Mouse (Mus musculus): Measurements from ENCODE around the gene Eef1g.
"Not testable (repeated sequence)": the region's sequence is repeated elsewhere in the genome, so short reads cannot be mapped to it uniquely, and the experiment has no call there.

The Eef1g gene

DNA sequence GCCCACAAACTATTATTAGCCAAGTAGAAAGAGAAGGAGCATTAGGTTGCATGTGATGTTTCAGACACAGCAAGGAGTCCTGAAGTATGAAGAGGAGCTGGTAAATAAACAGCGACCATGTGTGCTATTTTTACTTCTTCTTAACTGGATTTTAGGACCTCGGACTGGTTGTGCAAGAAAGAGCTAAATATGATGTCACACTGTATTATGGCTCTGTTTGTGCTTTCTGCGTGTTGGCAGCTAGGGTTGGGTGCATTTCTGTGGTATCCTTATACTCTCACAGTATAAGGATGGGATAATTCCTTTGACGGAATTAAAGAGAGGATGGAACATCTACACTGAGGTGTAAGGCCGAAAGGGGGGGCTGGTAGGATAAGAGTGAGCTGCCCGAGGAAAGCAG is 21.6 kb upstream of the Eef1g start:
- DNase-seq (ENCODE audit: inconsistent ontology term): no peak

DNA sequence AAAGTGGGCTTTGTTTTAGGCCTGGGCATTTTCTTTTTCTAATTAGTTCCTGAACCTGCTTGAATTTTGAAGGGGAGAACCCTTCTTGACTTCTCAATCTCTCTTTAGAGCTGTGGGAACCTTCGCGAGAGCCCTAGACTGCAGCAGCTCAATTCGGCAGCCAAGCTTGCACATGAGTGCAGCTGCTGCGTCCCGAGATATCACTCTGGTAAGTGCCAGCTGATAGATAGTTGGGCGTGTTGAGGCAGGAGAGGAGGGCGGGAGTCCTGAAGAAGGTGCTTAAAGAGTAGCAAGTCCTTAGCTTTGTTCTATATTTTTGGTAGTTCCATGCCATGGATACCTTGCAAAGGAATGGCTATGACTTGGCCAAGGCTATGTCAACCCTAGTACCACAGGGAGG is 19.9 kb upstream of the Eef1g start:
- no peak for DNase-seq (ENCODE audit: inconsistent ontology term)

DNA sequence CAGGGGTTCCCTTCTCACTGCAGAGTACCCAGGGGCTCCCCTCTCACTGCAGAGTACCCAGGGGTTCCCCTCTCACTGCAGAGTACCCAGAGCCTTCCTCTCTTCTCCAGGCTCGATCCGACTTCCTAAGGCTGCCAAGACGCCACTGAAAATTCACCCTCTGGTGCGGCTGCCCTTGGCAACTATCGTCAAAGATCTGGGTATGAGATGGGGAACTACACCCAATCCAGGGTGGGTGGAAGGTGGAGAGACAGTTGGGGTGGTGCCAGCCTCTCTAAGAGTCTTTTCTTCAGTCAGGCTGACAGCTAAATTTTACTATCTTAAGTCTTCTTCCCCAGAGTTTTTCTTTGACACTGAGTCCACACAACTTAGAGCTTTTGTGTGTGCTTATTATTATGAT is 16.7 kb upstream of the Eef1g start:
- no peak for DNase-seq (ENCODE audit: inconsistent ontology term)

DNA sequence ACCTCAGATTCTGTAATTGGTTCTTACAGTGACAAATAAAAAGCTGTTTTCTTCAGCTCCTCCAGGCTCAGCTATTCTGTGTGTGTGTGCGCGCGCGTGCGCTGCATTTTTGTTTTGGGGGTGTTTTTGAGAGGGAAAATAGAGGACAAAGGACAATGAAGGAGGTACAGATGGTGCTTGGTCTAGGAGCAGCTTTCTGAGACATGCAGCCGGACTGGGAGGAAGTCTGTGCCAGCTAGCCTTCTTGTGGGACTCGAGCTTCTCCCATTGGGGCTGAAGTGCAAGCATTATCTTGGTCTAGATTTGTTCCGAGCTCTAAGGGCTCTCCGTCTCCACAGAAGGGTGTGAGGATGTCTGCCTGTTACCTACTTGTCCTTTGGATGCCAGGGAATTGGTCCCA is 14.6 kb upstream of the Eef1g start:
- no peak for DNase-seq (ENCODE audit: inconsistent ontology term)

DNA sequence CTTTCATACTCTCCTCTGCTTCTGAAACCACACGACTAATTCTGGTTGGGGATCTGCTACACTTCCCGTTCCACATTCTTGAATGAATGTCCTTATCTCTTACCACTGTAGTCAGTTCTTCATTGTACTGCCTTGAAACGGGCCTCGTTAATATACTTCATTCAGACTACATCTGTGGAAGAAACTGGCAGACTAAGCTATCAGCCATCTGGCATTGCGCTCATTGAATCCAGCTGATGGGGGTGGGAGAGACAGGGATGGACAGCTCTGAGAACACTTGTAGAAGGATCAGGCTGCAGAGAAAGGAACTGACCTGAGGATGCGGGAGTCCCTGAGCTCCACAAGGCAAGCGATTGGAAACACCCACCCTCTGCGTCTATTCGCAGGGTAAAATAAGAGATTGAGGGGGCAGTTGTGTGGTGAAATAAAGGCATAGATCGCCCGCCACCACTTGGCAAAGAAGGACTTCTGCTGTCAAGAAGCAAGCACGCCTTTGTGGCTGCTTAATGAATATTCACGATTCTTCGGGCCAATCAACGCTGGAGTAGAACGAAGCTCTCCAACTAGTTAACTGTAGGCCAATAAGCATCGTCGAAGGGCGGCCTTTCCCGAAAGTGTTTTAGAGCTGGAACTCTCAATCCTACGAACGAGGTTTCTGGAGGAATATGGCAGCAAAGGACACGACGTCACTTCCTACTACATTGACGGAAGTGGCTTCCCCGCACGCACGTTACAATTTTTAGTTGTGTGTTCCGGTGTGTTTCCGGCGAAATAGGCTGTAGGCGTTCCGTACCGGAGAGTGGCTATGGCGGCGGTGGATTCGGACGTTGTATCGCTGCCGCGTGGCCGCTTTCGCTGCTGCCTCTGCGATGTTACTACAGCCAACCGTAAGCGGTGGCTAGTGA is 13.5 kb upstream of the Eef1g start, which contains the start of gene Tut1:
Tut1 (plus strand) TSS at position 713 of the 905 bp plus-strand sequence.
- peak; percentile 96 for DNase-seq (ENCODE audit: inconsistent ontology term)

DNA sequence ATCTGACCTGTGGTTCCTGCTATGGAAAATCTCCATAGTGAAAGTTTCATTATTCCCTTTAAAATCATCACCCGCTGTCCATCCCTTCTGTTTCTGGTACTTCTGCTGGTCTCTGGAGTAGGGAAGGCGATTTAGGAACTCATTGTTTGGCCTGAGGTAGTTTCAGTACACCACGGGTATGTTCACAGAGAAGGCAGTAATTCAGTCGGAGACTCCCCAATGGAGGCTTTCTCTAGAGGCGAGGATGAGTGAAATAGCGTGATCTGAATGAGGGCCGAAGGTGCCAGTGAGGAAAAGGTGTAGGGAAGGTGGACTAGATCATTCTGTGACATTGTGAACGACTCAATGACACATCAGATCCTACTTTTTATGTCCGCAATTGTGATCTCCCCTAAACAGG is 12.7 kb upstream of the Eef1g start:
- peak; percentile 19 for DNase-seq (ENCODE audit: inconsistent ontology term)

DNA sequence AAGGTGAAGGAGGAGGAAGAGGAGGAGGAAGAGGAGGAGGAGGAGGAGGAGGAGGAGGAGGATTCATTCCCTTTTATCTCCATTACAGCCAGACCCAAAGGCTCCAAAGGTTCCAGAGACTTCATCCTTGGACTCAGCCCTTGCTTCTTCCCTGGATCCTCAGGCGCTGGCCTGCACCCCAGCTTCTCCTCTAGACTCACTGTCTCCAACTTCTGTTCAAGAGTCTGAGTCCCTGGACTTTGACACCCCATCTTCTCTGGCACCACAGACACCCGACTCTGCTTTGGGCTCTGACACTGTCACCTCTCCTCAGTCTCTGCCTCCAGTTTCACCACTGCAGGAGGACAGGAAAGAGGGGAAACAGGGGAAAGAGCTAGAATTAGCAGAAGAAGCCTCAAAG is 4.6 kb upstream of the Eef1g start:
- no peak for DNase-seq (ENCODE audit: inconsistent ontology term)

DNA sequence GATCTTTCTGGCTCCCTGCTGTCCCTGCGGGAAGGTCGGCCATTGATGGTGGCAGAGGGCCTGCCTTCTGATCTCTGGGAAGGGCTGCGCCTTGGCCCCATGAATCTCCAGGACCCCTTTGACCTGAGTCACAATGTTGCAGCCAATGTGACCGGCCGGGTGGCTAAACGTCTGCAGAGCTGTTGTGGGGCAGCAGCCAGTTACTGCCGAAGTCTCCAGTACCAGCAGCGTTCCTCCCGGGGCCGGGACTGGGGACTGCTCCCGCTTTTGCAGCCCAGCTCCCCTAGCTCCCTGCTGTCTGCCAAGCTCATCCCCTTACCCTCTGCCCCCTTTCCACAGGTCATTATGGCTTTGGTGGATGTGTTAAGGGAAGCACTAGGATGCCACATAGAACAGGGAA is 1.8 kb upstream of the Eef1g start:
- DNase-seq (ENCODE audit: inconsistent ontology term): no peak

DNA sequence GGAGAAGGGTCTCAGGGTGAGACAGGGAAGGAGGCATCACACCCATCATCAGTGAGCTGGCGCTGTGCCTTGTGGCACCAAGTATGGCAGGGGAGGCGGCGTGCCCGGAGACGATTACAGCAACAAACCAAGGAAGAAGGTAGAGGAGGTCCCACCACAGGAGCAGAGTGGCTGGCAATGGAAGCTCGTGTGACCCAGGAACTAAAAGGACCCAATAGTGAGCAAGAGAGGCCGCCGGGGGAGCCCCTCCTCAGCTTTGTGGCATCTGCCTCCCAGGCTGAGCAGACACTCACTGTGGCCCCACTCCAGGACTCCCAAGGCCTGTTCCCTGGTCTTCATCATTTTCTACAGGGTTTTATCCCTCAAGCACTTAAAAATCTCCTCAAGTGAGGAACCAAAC is 1.1 kb upstream of the Eef1g start:
- peak; percentile 25 for DNase-seq (ENCODE audit: inconsistent ontology term)

DNA sequence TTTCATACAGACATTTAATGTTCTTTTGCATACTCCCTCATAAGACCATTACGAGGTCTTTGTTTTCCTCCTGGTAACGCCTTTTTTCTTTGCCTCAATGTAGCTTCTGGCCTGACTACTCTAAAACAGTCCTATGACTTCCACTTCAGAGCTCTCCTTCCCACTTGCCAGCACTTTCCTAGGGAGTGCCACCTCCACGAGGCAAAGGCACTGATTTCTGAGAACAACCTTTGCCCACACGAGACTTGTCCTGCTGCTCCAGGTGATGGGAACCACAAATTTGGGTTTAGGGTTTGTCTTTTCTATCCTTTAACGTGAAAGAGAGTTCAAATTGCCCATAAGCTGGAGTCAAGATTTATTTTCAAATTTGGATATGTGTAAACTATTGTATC is 647 bp upstream of the Eef1g start:
- no peak for DNase-seq (ENCODE audit: inconsistent ontology term)

DNA sequence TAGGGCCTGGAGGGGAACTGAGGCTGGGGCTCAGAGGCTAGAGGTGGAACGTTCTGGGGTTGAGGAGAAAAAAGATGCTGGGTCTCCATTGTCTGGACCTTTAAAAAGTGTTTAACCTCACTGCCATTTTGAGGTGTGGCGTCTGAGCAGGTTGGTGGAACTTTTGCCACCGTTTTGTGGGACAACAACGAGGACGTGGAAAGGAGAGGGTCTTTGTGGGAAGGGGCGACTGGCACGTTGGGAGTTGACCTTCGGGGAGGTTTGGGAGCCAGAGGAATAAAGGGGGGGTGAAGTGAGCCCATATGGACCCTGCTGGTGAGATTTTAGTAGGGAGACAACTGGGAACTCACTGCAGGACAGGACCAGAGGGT is 517 bp downstream of the Eef1g start:
- DNase-seq (ENCODE audit: inconsistent ontology term): no peak

DNA sequence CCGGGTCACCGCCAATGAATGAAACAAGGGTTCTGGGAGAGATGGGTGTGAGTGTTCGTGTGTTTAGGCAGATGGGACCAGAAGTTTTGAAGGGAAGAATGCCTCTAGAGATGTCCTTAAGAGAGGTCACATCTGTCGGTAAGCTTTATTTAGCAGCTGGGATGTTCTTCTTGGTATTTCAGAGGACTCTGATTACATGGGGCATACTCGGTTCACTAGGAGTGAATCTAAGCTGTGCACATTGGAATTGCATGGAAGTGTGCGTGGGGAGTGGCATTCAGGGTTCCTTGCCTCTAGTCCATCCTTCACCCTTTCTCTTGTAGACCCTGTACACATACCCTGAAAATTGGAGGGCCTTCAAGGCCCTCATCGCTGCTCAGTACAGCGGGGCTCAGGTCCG is 1.1 kb downstream of the Eef1g start:
- no peak for DNase-seq (ENCODE audit: inconsistent ontology term)

DNA sequence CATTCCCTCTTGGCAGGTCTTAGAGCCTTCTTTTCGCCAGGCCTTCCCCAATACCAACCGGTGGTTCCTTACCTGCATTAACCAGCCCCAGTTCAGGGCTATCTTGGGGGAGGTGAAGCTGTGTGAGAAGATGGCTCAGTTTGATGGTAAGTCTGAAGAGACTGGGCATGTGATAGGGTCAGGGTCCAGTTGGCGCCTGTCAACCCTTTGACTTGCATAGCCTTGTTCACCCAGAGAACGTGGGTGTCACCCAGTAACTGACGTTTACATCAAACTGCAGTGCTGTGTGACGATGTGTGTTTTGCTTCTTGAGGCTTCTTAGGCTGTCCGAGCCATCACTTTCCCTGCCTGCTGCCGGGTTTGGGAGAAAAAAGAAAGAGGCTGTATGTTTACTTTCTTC is 5.7 kb downstream of the Eef1g start:
- DNase-seq (ENCODE audit: inconsistent ontology term): not testable (repeated sequence)

DNA sequence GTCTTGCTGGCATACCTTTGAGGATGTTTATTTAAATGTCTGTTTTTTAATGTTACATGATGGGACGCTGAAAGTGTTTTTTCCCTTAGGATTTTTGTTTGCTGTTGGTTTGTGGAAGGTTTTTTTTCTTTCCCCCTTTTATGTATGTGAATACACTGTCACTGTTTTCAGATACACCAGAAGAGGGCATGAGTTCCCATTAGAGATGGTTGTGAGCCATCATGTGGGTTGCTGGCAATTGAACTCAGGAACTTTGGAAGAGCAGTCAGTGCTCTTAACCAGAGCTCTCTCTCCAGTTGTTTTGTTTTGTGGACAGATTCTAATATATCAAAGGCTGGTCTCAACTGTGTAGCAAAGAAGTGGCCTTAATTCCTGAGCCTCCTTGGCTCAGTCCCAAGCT is 7.8 kb downstream of the Eef1g start:
- no peak for DNase-seq (ENCODE audit: inconsistent ontology term)

DNA sequence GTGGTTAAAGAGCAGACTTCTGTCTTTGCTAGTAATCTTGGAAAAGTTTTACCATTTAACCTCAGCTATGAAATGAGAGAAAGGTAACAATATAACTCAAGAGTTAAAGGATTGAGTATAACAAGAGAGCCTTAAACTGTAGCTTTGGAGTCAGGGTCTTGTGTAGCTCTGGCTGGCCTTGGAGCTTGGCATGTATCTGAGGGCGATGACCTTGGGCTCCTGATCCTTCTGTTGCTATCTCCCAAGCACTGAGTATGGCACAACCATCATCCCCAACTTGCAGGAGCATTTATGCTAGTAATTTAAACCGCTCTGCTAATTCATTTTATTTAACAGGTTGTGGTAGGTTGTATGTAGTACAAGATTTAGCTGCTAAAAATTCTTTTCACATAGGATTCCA is 8.7 kb downstream of the Eef1g start:
- DNase-seq (ENCODE audit: inconsistent ontology term): no peak

DNA sequence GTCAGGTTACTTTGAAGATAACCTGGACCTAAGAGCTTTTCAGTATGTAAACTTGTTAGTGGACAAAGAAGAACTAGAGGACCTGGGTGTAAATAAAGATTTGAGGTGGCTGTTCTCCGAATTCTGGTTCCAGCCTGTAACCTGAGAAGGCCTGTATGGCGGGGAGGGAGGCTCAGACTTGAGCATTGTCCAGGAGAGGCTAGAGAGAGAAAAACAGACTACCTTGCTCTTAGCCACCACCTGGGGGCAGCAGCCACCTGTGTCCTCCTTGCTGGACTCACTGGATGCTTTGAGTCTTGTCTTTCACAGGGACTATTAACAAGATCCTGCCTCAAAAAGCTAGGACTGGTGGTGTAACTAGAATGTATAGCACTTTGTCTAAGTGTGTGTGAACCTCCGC is 9.7 kb downstream of the Eef1g start:
- DNase-seq (ENCODE audit: inconsistent ontology term): peak; percentile 82

DNA sequence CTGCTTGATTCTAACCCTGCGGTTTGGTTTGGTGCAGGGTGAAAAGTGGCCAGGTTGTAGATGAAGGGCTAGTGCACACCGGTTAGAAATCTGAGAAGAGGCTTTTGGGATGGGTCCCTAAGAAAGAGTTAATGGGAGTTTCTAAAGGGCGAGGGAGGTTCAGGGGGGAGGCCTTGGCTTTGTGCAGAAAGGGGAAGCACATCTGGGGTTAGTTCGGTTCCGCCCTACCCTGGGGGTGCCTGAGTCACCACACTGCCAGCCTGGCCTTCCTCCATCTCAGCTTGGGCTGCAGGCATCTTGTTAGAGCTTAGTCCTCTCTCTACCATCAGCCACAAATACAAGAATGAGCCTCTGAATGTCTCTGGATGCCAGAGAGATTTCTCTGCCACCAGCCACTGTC is 13.9 kb downstream of the Eef1g start:
- DNase-seq (ENCODE audit: inconsistent ontology term): peak; percentile 72

DNA sequence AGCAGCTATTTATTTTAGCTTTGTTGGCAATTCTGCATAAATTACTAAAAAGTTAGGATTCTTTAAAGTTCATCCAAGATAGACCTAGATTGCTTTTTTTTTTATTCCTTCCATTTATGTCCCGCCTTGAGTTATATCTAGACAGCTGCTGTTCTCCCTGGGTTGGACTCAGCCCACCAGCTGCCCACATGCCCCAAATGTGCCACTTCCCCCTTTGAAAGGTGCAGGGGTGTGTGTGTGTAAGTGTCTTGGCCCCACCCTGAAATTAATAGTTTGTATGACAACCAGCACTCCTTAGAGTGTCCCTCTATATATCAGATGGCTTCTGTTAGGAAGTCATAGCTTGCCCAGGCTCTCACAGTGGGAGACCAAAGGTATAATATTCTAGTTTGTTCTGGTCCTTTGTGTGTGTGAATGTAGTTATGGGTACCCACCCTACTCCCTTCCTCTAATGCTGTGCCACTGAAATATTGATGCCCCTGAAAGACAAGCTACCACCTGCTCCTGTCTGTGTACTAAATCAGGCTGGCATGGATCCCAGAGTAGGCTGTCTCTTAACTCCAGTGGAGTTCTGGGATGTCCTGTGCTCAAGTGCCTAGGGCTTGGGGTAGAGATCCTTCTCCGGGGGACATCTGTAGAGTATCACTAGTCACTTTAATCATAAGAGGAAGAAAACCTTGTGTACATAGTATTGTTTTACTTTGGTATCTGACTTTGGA is 14.8 kb downstream of the Eef1g start:
- no peak for DNase-seq (ENCODE audit: inconsistent ontology term)

DNA sequence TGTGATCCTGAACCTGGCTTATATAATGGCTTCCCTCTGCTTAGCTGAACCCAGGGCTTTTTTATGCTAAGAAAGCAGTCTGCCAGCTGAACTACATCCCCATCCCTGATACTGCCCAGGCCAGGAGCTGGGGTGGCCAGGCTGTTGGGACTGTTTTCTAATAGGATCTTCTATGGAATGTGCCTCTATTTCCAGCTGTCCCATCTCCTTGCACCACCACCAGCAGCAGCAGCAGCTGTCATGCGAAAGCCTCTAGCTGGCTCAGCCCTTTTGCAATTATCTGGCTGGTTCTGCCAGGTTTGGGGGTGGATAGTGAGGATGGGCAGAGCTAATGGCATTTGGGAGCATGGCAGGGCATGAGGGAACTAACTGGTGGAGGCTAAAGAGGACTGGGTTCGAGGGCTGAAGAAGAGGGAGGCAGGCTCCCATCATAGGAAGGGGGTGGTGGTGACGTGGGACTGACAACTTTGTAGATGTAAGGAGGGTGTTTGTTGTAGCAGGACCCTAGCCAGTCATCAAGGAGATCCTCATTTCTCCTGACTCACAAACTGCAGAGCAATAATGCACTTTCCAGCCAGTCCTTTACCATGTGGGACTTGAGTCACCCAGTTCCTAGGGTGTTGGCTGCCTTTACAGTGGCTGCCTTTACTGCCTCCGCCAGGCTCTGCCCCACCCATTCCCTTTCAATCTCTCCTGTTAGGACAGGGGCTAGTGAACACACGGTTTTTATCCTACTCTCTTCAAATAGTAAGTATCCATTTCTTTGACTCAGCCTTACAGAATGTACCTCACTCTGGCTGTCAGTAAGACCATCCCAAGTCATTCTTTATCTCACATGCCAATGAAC is 15.7 kb downstream of the Eef1g start:
- peak; percentile 89 for DNase-seq (ENCODE audit: inconsistent ontology term)

DNA sequence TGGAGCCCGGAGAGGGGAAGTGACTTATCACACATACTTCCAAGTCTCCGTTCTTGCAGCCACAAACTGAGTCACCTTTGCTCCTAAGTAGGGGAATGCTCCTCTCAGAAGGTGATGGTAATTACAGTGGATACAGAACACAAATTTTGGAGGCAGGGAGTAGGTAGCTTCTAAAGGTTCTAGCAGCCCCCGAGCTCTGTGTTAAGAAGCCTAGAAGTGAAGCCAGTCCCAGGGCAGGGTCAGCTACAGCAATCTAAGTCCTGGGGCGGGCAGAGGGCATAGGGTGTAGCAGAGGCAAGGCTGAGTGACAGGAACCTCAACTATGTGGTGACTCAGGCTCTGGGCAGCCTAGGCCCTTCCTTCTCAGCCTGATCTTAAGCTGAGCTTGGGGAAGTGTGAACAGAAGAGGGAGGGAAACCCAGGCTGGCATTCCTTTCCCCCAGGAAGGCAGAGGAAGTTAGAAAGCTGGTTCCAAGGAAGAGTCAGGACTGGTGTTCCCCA is 16.4 kb downstream of the Eef1g start:
- peak; percentile 92 for DNase-seq (ENCODE audit: inconsistent ontology term)

DNA sequence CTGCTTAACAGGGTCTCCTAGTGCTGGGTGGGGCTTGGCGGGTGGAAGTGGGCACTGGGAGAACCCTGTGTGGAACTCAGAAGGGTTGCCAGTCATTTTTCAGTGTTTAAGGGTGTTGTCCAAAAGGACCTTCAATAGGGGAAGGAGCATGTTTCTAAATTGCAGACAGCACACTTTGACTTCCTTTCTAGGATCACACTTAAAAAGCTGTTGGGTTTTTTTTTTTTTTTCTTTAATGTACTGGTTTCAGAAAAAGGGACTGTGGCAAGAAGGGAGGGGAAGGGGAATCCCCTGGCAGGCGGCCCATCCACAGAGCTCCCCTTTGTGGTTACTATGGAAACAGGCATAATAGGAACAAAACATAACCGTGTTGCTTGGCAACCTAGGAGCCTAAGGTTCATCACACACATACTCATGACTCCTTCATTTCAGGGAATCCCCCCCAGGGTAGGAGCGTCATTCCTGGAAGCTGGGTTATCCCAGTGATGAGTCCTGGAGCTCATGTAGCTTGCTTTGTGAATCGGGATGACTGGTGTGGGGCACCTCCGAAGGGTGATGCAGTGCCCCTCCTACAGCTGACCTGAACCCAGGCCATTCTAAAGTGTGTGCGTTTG is 17.5 kb downstream of the Eef1g start:
- DNase-seq (ENCODE audit: inconsistent ontology term): peak; percentile 97

DNA sequence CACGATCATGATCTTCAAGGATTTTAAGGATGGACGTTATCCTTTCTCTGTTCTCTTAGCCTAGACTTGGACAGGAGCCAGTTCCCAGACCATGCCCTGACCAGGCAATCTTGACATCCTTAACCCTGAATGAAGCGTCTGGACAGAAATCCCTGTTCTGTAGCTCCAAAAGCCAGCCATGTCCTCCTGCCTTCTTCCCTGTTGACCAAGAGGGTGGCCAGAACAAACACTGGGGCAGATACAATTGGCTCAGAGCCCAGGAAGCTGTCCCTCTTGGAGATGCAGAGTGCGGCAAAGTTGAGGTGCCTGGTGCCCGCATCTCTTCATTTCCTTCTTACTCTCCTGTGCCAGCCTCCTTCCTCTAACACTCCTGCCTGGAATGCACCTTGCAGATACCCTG is 19.1 kb downstream of the Eef1g start:
- DNase-seq (ENCODE audit: inconsistent ontology term): no peak

Measured in Muller cell, postnatal 12 days (primary cell).